Mouse (Mus musculus): ENCODE data around the gene Tnfrsf9. TPM values are rescaled to one million over a fixed set of nuclear protein-coding genes. Genes with fewer than 3 reads are reported as not detected.

Gene Tnfrsf9
- total and polyA plus RNA-seq, 2 experiments from 2014 or later = 0.19 to 0.36 TPM

DNA sequence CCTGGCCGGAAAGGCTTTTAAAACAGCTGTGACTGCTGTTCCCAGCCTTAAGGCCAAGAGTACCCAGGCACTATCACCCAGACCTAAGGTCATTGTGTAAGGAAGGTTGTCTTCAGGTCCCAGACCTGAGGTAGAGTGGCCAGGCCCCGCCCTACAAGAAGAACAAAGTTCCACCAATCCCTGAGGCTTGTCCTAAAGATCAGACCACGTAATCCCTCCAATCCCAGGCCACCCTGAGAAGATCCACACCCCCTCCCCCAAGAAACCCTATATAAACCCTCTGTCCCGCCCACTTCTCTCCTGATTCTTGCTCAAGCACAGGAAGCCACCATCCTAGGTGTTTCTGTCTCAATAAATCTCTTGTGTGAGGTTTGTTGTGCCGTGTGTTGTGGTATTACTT is 34.0 kb upstream of the Tnfrsf9 start:
- Histone ChIP-seq H3K4me3 (ENCODE audit: low read depth, low read length) (no peak overlapping the region), H3K9ac (no peak overlapping the region), H3K27me3 (ENCODE audit: insufficient read depth, low read length) (no peaks in the 10 kb centered on the region), H3K4me2 (ENCODE audit: low read depth) (no peak overlapping the region), H3K4me1 (ENCODE audit: insufficient read depth) (no peaks in the 10 kb centered on the region), H3K36me3 (ENCODE audit: insufficient read depth) (no peaks in the 10 kb centered on the region), H3K27ac (ENCODE audit: low read depth, low read length) (no peak overlapping the region), H3K9me3 (ENCODE audit: low read length) (peaks cover 17% of the 10 kb centered on the region; the same call in 1 of the 2 replicates)
- DNase-seq = no peak
- ATAC-seq = no peak
- WGBS = 85% methylated on average over 5 of the region's 5 CpGs
- no peak for TF ChIP-seq CTCF (IDR thresholded peaks at IDR 0.05; ENCODE audit: low read depth)

DNA sequence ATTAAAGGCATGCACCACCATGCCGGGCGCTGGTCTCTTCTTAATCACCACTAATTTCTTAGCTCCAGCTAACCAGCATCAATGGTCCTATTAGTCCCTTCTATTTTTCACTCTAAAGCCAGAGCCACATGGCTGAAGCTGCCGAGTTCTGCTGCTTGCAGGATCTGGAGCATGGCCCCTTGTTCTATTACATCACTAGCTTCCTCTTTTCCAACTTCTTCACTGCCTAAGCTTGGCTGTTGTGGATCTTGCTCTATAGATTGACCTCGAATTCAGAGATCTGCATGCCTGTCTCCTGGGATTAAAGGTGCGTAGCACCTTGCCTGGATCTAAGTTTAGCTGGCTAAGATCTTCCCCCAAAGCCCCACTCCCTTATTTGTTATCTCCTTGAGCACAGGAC is 31.7 kb upstream of the Tnfrsf9 start:
- ATAC-seq (no peak), DNase-seq (no peak)
- Histone ChIP-seq H3K4me1 (ENCODE audit: insufficient read depth) (no peaks in the 10 kb centered on the region), H3K9me3 (ENCODE audit: low read length) (peaks cover 17% of the 10 kb centered on the region; the same call in 1 of the 2 replicates), H3K4me3 (ENCODE audit: low read depth, low read length) (no peak overlapping the region), H3K4me2 (ENCODE audit: low read depth) (no peak overlapping the region), H3K27ac (ENCODE audit: low read depth, low read length) (no peak overlapping the region), H3K27me3 (ENCODE audit: insufficient read depth, low read length) (no peaks in the 10 kb centered on the region), H3K36me3 (ENCODE audit: insufficient read depth) (no peaks in the 10 kb centered on the region), H3K9ac (no peak overlapping the region)
- 91% methylated on average over 5 of the region's 5 CpGs for WGBS
- no peak for TF ChIP-seq CTCF (IDR thresholded peaks at IDR 0.05; ENCODE audit: low read depth)

DNA sequence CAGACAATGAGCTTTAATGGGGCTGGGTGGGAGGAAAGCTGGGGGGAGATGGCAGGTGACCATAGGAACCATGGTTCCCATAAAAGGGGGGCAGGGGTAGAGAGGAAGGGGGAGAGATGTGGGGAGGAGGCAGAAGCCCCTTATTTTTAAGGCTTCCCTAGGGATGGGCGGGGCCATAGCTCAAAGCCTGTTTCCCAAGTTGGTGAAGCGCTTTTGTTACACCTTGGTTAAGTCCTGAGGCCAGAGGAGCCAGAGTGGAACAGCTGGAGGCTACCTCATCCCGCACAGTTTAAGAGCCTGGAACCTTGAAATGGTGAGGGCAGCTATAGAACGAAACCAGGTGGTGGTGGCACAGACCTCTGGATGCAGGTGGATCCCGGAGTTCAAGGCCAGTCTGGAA is 26.5 kb upstream of the Tnfrsf9 start:
- Histone ChIP-seq H3K9ac (no peak overlapping the region), H3K4me2 (ENCODE audit: low read depth) (no peak overlapping the region), H3K27ac (ENCODE audit: low read depth, low read length) (no peak overlapping the region), H3K4me3 (ENCODE audit: low read depth, low read length) (no peak overlapping the region), H3K4me1 (ENCODE audit: insufficient read depth) (no peaks in the 10 kb centered on the region), H3K27me3 (ENCODE audit: insufficient read depth, low read length) (no peaks in the 10 kb centered on the region), H3K36me3 (ENCODE audit: insufficient read depth) (no peaks in the 10 kb centered on the region), H3K9me3 (ENCODE audit: low read length) (no peaks in the 10 kb centered on the region)
- DNase-seq (no peak), ATAC-seq (no peak)
- WGBS = 76% methylated on average over 5 of the region's 5 CpGs
- TF ChIP-seq CTCF (IDR thresholded peaks at IDR 0.05; ENCODE audit: low read depth) = no peak

DNA sequence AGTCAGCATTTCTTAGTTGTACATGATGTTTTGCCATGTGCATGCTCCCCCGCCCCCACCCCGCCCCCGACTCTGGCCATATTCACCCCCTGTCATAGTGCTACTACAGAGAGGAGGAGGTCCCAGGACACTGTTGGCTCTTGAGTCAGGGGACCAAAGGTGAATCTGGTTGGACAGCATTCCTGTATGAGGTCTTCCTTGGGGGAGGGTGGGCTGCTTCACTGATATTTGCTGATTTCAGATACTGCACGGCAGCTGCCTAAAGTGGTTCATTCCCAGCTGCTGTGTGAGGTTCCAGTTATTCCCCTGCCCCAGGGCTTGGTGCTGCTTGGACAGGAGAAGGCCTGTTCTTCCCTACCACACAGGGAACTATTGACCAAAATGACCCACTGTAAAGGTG is 25.9 kb upstream of the Tnfrsf9 start:
- no peak overlapping the region for H3K27ac ChIP-seq (ENCODE audit: low read depth, low read length)
- H3K9ac ChIP-seq = no peak overlapping the region
- no peak overlapping the region for H3K4me2 ChIP-seq (ENCODE audit: low read depth)
- H3K9me3 ChIP-seq (ENCODE audit: low read length) = no peaks in the 10 kb centered on the region
- H3K4me3 ChIP-seq (ENCODE audit: low read depth, low read length) = no peak overlapping the region
- WGBS = 84% methylated on average over 4 of the region's 4 CpGs
- ATAC-seq (no peak), DNase-seq (no peak)
- no peak for TF ChIP-seq CTCF (IDR thresholded peaks at IDR 0.05; ENCODE audit: low read depth)
- no peaks in the 10 kb centered on the region for H3K27me3 ChIP-seq (ENCODE audit: insufficient read depth, low read length)
- H3K4me1 ChIP-seq (ENCODE audit: insufficient read depth) = no peaks in the 10 kb centered on the region
- no peaks in the 10 kb centered on the region for H3K36me3 ChIP-seq (ENCODE audit: insufficient read depth)

DNA sequence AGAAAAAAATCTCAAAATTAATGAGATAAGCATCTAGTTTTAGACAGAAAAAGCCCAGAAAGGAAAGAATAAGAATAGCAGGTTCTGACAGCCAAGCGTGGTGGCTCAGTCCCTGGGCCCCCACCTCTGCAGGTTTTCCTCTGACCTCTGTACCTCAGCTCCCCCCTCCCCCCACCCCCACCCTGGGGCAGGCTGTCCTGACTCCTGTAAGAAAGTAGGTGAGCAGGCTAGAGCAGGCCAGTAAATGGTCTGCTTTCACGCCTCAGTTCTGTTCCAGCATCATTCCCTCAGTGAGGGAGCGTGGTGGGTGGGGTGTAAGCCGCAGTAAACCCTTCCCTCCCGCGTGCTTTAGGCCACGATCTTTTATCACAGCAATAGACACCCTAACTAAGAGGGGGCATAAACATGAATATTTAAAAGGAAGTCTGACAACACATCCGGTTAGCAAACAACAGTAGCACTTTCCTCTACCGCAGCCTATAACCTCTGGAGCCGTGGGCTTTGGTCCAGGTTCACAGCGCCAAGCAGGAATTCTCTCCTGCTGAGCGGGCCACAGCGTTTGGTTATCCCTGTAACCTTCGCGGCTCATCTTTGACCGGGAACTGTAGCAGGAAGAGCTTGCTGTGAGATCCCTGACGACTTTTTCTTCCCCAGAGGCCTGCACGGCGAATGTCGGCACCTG is 24.9 kb upstream of the Tnfrsf9 start:
- Histone ChIP-seq H3K4me3 (ENCODE audit: low read depth, low read length) (no peak overlapping the region), H3K9ac (no peak overlapping the region), H3K4me1 (ENCODE audit: insufficient read depth) (no peaks in the 10 kb centered on the region), H3K36me3 (ENCODE audit: insufficient read depth) (no peaks in the 10 kb centered on the region), H3K27me3 (ENCODE audit: insufficient read depth, low read length) (no peaks in the 10 kb centered on the region), H3K27ac (ENCODE audit: low read depth, low read length) (no peak overlapping the region), H3K9me3 (ENCODE audit: low read length) (no peaks in the 10 kb centered on the region), H3K4me2 (ENCODE audit: low read depth) (no peak overlapping the region)
- 41% methylated on average over 20 of the region's 20 CpGs for WGBS
- ATAC-seq = no peak
- no peak for DNase-seq
- no peak for TF ChIP-seq CTCF (IDR thresholded peaks at IDR 0.05; ENCODE audit: low read depth)

DNA sequence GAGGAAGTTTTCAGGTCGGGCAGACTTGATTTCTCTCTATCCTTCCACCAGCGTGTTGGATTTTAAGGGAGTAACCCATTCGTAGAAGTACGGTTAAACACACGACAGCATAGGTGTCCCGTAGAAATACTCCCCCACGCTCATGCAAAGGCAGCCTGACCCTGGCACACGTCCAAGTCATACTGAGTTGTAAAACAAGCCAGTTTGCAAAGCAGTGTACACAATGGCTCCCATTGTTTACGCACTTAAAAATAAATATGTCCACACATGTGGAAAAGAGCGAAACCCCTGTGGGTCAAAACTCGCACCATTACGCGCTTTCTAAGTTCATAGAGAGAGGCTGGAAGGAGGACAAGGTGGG is 24.4 kb upstream of the Tnfrsf9 start:
- ATAC-seq (no peak), DNase-seq (no peak)
- no peak for TF ChIP-seq CTCF (IDR thresholded peaks at IDR 0.05; ENCODE audit: low read depth)
- H3K4me2 ChIP-seq (ENCODE audit: low read depth) = no peak overlapping the region
- no peaks in the 10 kb centered on the region for H3K36me3 ChIP-seq (ENCODE audit: insufficient read depth)
- H3K27ac ChIP-seq (ENCODE audit: low read depth, low read length) = no peak overlapping the region
- H3K9me3 ChIP-seq (ENCODE audit: low read length) = no peaks in the 10 kb centered on the region
- 47% methylated on average over 13 of the region's 13 CpGs for WGBS
- H3K4me3 ChIP-seq (ENCODE audit: low read depth, low read length) = no peak overlapping the region
- no peaks in the 10 kb centered on the region for H3K4me1 ChIP-seq (ENCODE audit: insufficient read depth)
- no peaks in the 10 kb centered on the region for H3K27me3 ChIP-seq (ENCODE audit: insufficient read depth, low read length)
- H3K9ac ChIP-seq = no peak overlapping the region

DNA sequence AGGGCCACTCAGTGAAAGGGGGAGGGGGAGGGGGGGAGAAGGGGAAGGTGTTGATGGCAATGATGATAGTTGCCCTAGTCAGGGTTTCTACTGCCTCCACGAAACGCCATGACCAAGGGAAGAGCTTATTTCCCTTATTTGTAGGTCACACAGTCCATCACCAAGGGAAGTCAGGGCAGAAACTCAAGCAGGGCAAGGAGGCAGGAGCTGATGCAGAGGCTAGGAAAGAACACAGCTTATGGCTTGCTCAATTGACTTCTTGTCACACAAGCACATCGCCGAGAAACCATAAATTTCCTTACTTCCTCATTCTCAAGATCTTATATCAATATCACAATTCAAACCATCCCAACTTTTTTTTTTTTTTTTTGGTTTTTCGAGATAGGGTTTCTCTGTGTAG is 23.1 kb upstream of the Tnfrsf9 start:
- WGBS = 88% methylated on average over 5 of the region's 5 CpGs
- H3K9ac ChIP-seq = no peak overlapping the region
- H3K27me3 ChIP-seq (ENCODE audit: insufficient read depth, low read length) = no peaks in the 10 kb centered on the region
- no peak overlapping the region for H3K4me3 ChIP-seq (ENCODE audit: low read depth, low read length)
- DNase-seq = no peak
- TF ChIP-seq CTCF (IDR thresholded peaks at IDR 0.05; ENCODE audit: low read depth) = no peak
- no peaks in the 10 kb centered on the region for H3K9me3 ChIP-seq (ENCODE audit: low read length)
- no peak overlapping the region for H3K27ac ChIP-seq (ENCODE audit: low read depth, low read length)
- H3K4me2 ChIP-seq (ENCODE audit: low read depth) = no peak overlapping the region
- peaks cover 4% of the 10 kb centered on the region; the same call in 1 of the 2 replicates for H3K36me3 ChIP-seq (ENCODE audit: insufficient read depth)
- no peak for ATAC-seq
- no peaks in the 10 kb centered on the region for H3K4me1 ChIP-seq (ENCODE audit: insufficient read depth)

Data from forebrain, postnatal 0 days (tissue).